Mouse (Mus musculus) kidney, embryonic 16.5 days (tissue): Measurements from ENCODE around the gene Pramef25. TPM values are rescaled to one million over a fixed set of nuclear protein-coding genes. Genes with fewer than 3 reads are reported as not detected.

ENCODE experiments used
- polyA plus RNA-seq: library from polyadenylated mRNA; unstranded; fragments of >200 nt; fragmentation: Nextera tagmentation; extraction: Ambion mirVana; gene quantifications from 2 replicates; pipeline ENCODE4 v1.2.1, GENCODE M21; 2015

The Pramef25 gene
- polyA plus RNA-seq, 1 experiment from 2014 or later, result not detected

Other genes with a start within 250 kb of the Pramef25 start
- gene Gm13089, start 248.3 kb downstream of the Pramef25 start, polyA plus RNA-seq, result not detected in 2 replicates
- gene Gm13078, start 231.6 kb downstream of the Pramef25 start, polyA plus RNA-seq, result not detected in 2 replicates
- not detected in 2 replicates for gene Gm13023, start 161.7 kb downstream of the Pramef25 start, polyA plus RNA-seq
- gene Gm13084, start 134.9 kb downstream of the Pramef25 start, polyA plus RNA-seq, result not detected in 2 replicates
- gene Gm13103, start 104.5 kb downstream of the Pramef25 start, polyA plus RNA-seq, result not detected in 2 replicates
- gene Pramef6, start 50.6 kb downstream of the Pramef25 start, polyA plus RNA-seq, result not detected in 2 replicates
- not detected in 2 replicates for gene Gm13101, start 15.9 kb upstream of the Pramef25 start, polyA plus RNA-seq
- not detected in 2 replicates for gene Pramef17, start 43.4 kb upstream of the Pramef25 start, polyA plus RNA-seq
- not detected in 2 replicates for gene Pramel4, start 108.1 kb upstream of the Pramef25 start, polyA plus RNA-seq
- not detected in 2 replicates for gene Gm13102, start 155.5 kb upstream of the Pramef25 start, polyA plus RNA-seq
- not detected in 2 replicates for gene Oog3, start 211.6 kb upstream of the Pramef25 start, polyA plus RNA-seq
- gene Oog2, start 239.7 kb upstream of the Pramef25 start, polyA plus RNA-seq, result not detected in 2 replicates